Comparison of ENCODE assay signal across 15 mouse cellular contexts in genomic region chr13:109777441-109777840, GRCm38 (mm10).
"Had no signal": no experiment of that assay in that cellular context is flagged by ENCODE, and none has a peak within 500 bp of the region (broad histone marks: within the 10 kb centered on the region; RNA-seq: fewer than 3 reads in every experiment).

No protein-coding gene starts in this region.

- H3K4me3 ChIP-seq: neural tube, embryonic 15.5 days; stomach, embryonic 15.5 days had no signal

- H3K27ac ChIP-seq: neural tube, embryonic 15.5 days; stomach, embryonic 15.5 days; stomach, postnatal 0 days had no signal

- DNase-seq: retina, postnatal 1 day; right cerebral cortex, adult 18-20 months; right cerebral cortex, postnatal 14 days; right cerebral cortex, postnatal 25 days; right cerebral cortex, postnatal 4 days; spleen, adult 18-20 months; thymus, adult 18-20 months; thymus, adult 2 months; thymus, postnatal 14 days; thymus, postnatal 25 days; thymus, postnatal 36 days; thymus, postnatal 4 days had no signal
